ENCODE assay signal across 10 mouse cellular contexts in genomic region chr4:150566193-150566592, GRCm38 (mm10).
DNase-seq lines count a peak whose midpoint lies in the region; ATAC-seq and TF ChIP-seq lines count a peak whose summit lies in the region.
"Had no signal": no experiment of that assay in that cellular context is flagged by ENCODE, and none has a peak within 500 bp of the region (broad histone marks: within the 10 kb centered on the region; RNA-seq: fewer than 3 reads in every experiment).

No protein-coding gene starts in this region.

- peak; percentile 56 to 66 for DNase-seq in lung, adult 18-20 months
- DNase-seq in lung, postnatal 10 days, result no peak
- DNase-seq in thymus, postnatal 10 days (ENCODE audit: low spot score in 2 of 2), result peak; percentile 43 to 59
- DNase-seq in gastrocnemius, adult 18-20 months (ENCODE audit: low spot score), result no peak
- no peak for DNase-seq in layer of hippocampus, adult 8-10 months (ENCODE audit: low spot score in 2 of 2)

- H3K4me3 ChIP-seq in macrophage (ENCODE audit: inconsistent target), result no peak overlapping the region
- H3K4me3 ChIP-seq in intestine, postnatal 0 days (ENCODE audit: low read depth, low read length), result no peak overlapping the region

- H3K36me3 ChIP-seq in macrophage (ENCODE audit: inconsistent target), result peaks cover 5% of the 10 kb centered on the region; the same call in 1 of the 2 replicates
- peaks cover 10% of the 10 kb centered on the region for H3K36me3 ChIP-seq in intestine, postnatal 0 days (ENCODE audit: control insufficient read depth, insufficient read depth)

- no peak overlapping the region for H3K4me2 ChIP-seq in intestine, postnatal 0 days (replicated peaks; ENCODE audit: low read depth)

- H3K27ac ChIP-seq in macrophage, result peak overlapping the region; percentile 68
- no peak overlapping the region for H3K27ac ChIP-seq in intestine, postnatal 0 days (ENCODE audit: low read depth, low read length)

- peak; percentile 70 for ATAC-seq in common myeloid progenitor, adult 5-6 weeks (replicated peaks; ENCODE audit: low read depth, poor library complexity, severe bottlenecking)
- no peak for ATAC-seq in intestine, postnatal 0 days
- ATAC-seq: forebrain, embryonic 14.5 days; midbrain, embryonic 16.5 days had no signal

- H3K79me2 ChIP-seq in macrophage (ENCODE audit: inconsistent target), result peaks cover 46% of the 10 kb centered on the region

- 0% methylated on average over 6 of the region's 6 CpGs for WGBS in macrophage (ENCODE audit: missing documents)
- 81% methylated on average over 6 of the region's 6 CpGs for WGBS in intestine, postnatal 0 days

- no peak for TF ChIP-seq CTCF in intestine, postnatal 0 days (IDR thresholded peaks at IDR 0.05; ENCODE audit: low read depth)

- H3K9me3 ChIP-seq in intestine, postnatal 0 days (ENCODE audit: control insufficient read depth), result no peaks in the 10 kb centered on the region

- H3K27me3 ChIP-seq in intestine, postnatal 0 days (replicated peaks; ENCODE audit: control insufficient read depth, insufficient read depth, low read length), result no peaks in the 10 kb centered on the region

- H3K9ac ChIP-seq in intestine, postnatal 0 days (ENCODE audit: low read depth, low read length), result no peak overlapping the region

- no peaks in the 10 kb centered on the region for H3K4me1 ChIP-seq in intestine, postnatal 0 days (replicated peaks; ENCODE audit: control insufficient read depth, insufficient read depth, low read length)

Comparison
In these comparisons a context has a peak if more than half of its experiments do, and no peak if none do; other contexts are left out.
1. DNase-seq: peak in lung, adult 18-20 months (2 of 2) and thymus, postnatal 10 days (2 of 2); none in lung, postnatal 10 days (single experiment), gastrocnemius, adult 18-20 months (single experiment) and layer of hippocampus, adult 8-10 months (0 of 2).